Mouse (Mus musculus): Measurements from ENCODE around the gene Dnase2a.

The Dnase2a gene

GRCm38 (mm10) chr8:84908421-84909161, at the start of gene Dnase2a:
TSS of gene Dnase2a (plus strand) at chr8:84908560.
- in situ Hi-C loops (cut with MboI; ENCODE audit: unreplicated experiment in 2 of 2), result loop anchor here (5.0 to 10.0 kb wide), 4 partner anchors 64 to 314 kb away; partner anchors contain the start of genes Rad23a (in 2 of the 2) and Calr (in 1 of the 2)

DNA sequence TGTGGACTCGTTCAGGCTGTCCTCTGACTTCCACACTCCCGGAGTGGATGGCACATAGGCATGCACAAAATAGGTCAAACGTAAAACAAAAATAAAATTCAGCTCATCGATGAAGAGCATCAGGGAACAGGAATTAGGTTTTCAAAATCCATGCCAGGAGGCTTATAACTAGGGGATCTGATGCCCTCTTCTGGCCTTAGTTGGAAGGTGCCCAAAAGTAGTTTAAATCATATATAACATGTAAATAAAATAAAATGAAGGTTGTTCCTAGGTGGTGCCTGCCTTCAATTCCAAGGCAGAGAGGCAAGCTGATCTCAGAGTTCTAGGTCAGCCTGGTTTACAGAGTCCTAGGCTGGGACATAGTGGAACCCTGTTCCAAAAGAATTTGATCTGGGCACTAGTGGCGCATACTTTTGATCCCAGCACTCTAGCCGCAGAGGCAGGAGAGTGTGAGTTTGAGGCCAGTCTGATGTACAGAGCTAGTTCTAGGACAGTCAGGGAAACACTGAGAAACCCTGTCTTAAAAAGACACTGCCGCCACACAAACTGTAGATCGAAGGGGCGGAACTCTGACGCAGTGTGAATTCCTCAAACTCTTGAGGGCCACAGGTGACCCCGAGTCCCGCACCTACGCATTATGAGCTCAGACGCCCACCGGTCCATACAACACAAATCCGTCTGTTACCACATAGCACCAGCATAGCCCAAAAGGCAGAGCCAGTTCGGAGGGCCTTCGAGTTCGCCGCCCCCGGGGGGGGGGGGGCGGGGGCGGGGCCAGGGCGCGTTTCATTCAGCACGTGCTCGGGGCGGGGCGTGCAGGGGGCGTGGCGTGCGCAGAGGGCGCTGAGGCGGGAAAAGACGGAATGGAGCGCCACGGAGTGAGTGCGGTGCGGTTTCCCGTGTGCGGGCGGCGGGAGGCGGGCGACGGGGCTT, 36.7 kb upstream of the Dnase2a start, which contains the start of gene Syce2:
Gene Syce2 (plus strand): TSS at position 736 of the 933 bp plus-strand sequence.
- in situ Hi-C loops (cut with MboI; ENCODE audit: unreplicated experiment in 2 of 2), result no loop called here

GRCm38 (mm10) chr8:84872309-84872965, 35.9 kb upstream of the Dnase2a start:
- in situ Hi-C loops (cut with MboI; ENCODE audit: unreplicated experiment in 2 of 2), result no loop called here

- in situ Hi-C loops (cut with MboI; ENCODE audit: unreplicated experiment in 2 of 2), result no loop called here
These were observed 35.3 kb upstream of the Dnase2a start for GRCm38 (mm10) chr8:84873016-84873415.

DNA sequence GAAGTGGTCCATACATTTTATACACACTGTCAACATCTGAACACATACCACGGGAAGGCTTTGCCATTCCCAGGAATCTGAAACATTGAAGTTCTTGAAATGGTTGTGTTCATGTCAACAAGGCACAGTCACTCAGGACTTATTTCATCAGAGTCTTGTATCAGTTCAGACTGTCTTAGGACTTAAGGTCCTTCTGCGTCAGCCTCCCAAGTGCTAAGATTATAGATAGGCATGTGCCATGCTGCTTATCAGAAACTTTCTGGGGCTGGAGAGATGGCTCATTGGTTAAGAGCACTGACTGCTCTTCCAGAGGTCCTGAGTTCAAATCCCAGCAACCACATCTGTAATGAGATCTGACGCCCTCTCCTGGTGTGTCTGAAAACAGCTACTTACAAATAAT, 34.0 kb upstream of the Dnase2a start:
- in situ Hi-C loops (cut with MboI; ENCODE audit: unreplicated experiment in 2 of 2), result no loop called here

DNA sequence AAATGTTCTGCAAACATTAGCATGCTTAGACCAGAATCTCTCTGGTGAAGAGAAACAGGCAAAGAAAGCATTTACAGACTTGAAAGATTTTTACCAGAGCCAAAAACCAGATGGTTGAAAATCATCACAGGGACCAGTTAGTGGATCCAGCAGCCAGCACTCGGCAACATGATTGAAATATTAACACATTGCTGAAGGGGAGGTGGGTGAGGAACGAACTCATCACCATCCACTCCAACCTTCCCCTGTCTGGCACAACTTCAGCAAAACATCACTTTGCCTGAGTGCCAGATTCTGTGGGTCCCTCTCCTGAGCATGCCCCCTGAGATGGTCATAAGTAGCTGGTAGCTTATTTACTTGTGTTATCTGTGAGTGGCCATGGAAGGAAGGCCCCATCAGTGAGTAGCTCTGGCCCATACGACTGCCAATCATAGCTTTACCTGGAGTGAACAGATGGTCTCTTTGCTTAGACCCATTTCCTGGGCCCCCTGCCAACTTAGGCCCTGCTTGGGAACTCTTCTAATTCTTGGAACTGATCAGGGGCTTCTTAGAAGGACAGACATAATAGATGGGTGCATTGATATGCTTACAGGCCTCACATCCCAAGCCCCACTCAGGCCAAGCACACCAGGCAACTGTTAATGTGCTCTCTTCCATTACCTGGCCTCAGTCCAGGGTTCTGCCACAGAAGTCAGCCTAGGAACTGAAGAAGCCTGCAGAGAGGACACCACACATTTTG, 30.9 kb upstream of the Dnase2a start:
- in situ Hi-C loops (cut with MboI; ENCODE audit: unreplicated experiment in 2 of 2), result no loop called here

DNA sequence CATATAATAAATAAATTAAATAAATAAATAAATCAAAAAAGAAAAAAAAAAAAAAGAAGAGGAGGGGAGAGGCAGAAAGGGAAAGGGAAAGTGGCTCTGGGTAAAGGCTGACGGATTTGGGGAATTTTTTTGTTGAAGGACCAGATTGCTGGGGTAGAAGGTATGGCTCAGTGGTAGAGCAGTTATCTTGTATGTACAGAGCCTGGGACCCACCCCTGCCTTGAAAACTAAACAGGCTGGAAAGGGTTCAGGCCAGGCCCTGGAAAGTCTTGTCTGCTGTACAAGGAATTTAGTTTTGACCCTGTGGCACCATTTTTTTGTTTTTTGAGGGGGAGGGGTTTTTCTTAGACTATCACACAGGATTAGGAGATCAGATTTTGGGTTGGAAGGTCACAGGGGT, 29.4 kb upstream of the Dnase2a start:
- in situ Hi-C loops (cut with MboI; ENCODE audit: unreplicated experiment in 2 of 2), result no loop called here

- in situ Hi-C loops (cut with MboI; ENCODE audit: unreplicated experiment in 2 of 2), result no loop called here
These were observed 23.6 kb upstream of the Dnase2a start for GRCm38 (mm10) chr8:84884728-84885127.

DNA sequence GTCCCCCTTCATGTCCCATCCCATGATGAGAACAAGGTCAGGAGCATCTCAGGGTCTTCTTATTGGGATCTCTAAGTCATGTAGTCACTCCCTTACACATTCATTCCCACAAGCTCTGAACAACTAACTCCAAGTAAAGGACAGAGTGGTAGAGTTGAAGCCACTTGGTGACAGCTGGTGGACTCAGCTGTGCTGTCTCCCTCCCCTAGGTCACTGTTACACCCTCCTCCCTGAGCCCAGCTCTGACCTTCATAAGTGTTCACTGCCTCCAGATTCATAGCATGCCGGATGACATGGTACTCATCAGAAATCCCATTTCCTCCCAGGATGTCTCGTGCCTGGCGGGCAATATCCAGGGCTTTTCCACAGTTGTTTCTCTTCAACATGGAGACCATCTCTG, 20.1 kb upstream of the Dnase2a start:
- in situ Hi-C loops (cut with MboI; ENCODE audit: unreplicated experiment in 2 of 2), result no loop called here

GRCm38 (mm10) chr8:84889141-84889540, 19.2 kb upstream of the Dnase2a start:
- in situ Hi-C loops (cut with MboI; ENCODE audit: unreplicated experiment in 2 of 2), result no loop called here

DNA sequence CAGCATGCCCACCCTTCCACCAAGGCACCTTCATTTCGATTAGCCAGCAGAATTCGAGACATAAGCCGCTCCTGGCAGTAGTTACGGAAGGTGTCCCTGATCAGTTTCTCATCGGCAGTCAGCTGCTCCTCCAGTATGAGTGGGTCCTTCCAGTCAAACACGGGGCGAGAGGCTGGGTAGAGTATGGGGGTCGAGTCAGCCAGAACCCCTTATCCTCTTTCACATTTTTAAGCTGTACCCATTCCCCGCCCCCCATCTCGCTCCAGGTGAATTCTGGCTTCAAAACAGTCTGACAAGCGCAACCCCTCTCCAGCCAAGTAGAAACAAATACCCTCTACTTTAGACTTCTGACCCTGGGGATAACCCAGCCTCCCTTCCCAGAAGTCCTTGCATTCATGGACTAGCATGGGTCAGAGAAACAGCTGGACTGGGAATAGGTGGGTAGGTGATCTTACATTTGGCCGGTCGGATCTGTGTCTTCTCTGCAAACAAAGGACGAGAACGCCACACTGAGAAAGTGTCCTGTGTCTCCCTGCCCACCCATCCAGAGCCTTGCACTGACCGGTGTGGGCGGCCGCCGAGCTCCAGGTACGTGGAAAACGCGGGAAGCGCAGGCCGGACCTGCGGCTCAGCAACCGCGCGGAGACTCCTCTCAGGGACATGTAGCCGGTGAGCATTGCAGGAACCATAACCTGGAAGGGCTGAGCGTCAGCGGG, 15.2 kb upstream of the Dnase2a start:
- in situ Hi-C loops (cut with MboI; ENCODE audit: unreplicated experiment in 2 of 2), result no loop called here

DNA sequence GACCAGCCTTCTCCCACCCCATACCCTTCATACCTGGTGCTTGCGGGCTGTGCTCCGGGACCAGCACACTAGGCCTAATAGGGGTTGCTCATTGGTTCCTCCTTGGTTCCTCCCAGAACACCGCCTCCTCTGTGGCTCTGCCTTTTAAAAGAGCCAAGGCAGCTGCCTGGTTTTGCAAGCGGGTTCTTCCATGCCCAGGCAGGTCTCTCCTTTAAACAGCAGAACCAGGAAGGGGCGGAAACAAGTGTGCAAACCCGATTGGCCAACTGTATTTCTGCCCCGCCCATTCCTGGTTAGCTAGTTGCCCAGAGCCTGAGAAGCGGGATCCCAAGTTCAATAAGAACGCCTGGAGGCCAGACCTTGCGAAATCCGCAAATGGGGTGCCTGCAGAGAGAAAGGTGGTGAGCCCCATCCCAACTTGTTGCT, 14.6 kb upstream of the Dnase2a start, which contains the start of gene Gcdh:
Gene Gcdh (minus strand): TSS at position 213 of the 426 bp plus-strand sequence.
- in situ Hi-C loops (cut with MboI; ENCODE audit: unreplicated experiment in 2 of 2), result no loop called here

DNA sequence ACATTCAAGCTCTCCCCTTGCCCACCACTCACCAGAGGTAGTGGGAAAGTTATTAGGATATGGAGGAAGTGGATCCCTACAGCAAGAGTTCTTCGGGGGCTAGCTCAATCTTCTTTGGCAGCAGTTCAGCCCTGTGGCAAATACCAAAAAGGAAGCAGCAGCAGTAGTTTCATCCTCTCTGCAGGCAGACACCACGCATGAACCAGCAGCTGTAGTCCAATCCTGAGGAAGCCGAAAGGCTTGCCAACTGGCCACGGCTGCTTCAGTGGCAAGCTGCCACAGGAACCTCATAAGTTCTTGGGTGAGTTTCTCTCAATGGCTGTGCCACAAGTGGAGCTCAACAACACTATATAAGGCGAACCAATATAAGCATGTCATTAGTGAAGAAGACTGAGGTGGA, 12.4 kb upstream of the Dnase2a start:
- in situ Hi-C loops (cut with MboI; ENCODE audit: unreplicated experiment in 2 of 2), result no loop called here

DNA sequence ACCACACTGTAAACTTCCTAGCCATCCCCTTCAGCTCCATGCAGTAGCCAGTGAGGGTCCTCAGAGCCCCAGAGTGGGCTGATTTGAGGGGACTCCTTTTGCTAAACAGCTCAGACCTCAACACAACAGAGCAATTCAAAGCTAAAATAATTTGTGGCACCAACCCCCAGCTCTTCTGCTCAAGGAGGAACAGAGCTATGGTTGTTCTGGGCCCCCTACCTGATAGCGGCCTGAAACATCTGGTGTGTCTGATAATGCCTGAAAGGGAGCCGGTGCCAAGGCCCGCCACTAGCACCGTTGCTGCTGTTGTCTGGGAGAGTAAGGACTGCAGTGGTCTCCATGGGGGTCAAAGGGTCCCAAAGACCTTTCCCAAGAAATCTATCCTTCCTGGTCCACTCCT, 7.3 kb upstream of the Dnase2a start:
- in situ Hi-C loops (cut with MboI; ENCODE audit: unreplicated experiment in 2 of 2), result loop anchor here (10.0 kb wide), 3 partner anchors 56 to 306 kb away; partner anchors contain the start of genes Calr (in 1 of the 2) and Rad23a (in 1 of the 2)

- in situ Hi-C loops (cut with MboI; ENCODE audit: unreplicated experiment in 2 of 2), result loop anchor here (10.0 kb wide), 3 partner anchors 57 to 307 kb away; partner anchors contain the start of genes Calr (in 1 of the 2) and Rad23a (in 1 of the 2)
These were observed 6.6 kb upstream of the Dnase2a start, which contains the start of gene Klf1 for GRCm38 (mm10) chr8:84901752-84902151. TSS of gene Klf1 (plus strand) at chr8:84901928.

- in situ Hi-C loops (cut with MboI; ENCODE audit: unreplicated experiment in 2 of 2), result loop anchor here (10.0 kb wide), 3 partner anchors 58 to 308 kb away; partner anchors contain the start of genes Calr (in 1 of the 2) and Rad23a (in 1 of the 2)
These were observed 5.9 kb upstream of the Dnase2a start for GRCm38 (mm10) chr8:84902367-84902919.

GRCm38 (mm10) chr8:84902920-84903661, 5.3 kb upstream of the Dnase2a start:
- in situ Hi-C loops (cut with MboI; ENCODE audit: unreplicated experiment in 2 of 2), result loop anchor here (10.0 kb wide), 3 partner anchors 58 to 308 kb away; partner anchors contain the start of genes Calr (in 1 of the 2) and Rad23a (in 1 of the 2)

DNA sequence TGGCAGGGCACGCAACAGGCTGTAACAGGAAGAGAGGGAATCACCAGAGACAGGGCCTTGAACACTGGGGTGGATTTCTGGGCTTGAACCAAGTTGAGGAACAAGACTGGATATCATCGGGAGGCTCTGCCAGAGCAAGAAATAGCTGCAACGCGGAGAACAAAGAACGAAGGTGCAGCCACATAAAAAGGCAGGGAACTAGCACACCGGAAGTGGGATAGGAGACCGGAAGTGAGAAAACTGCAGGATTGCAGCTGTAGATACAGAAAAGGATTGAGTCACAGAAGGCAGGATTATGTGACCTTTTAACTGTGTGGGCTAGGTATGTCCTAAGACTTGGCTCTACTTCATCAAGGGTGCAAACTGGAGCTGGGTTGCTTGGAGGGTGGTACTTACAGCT, 4.0 kb upstream of the Dnase2a start:
- in situ Hi-C loops (cut with MboI; ENCODE audit: unreplicated experiment in 2 of 2), result loop anchor here (10.0 kb wide), 3 partner anchors 60 to 310 kb away; partner anchors contain the start of genes Calr (in 1 of the 2) and Rad23a (in 1 of the 2)
